Mouse (Mus musculus) CH12.LX (cell line): ENCODE measurements around the gene Slc27a1. TPM values are rescaled to one million over a fixed set of nuclear protein-coding genes. Genes with fewer than 3 reads are reported as not detected.

Source experiments
- DNase-seq: peaks from one replicate; pipeline ENCODE4 v3.0.0-alpha.2; 2013; ENCODE audit errors: extremely low read depth
- H3K27ac ChIP-seq: 2 replicates; pipeline ENCODE4 v1.5.1; 2012; ENCODE audit warnings: low read depth, mild to moderate bottlenecking, control low read depth, moderate library complexity; ENCODE audit not compliant: insufficient read depth
- H3K27me3 ChIP-seq: replicated peaks from 2 replicates; pipeline ENCODE3; 2012; ENCODE audit warnings: inconsistent platforms
- H3K36me3 ChIP-seq, 2 experiments: replicated peaks in 1 of 2; 2 replicates each; pipeline versions ENCODE3 to v1.6.1; 2012; ENCODE audit warnings: inconsistent platforms in 1 of 2, low read length in 1 of 2, mild to moderate bottlenecking in 1 of 2, mixed read lengths in 1 of 2, moderate library complexity in 1 of 2; ENCODE audit not compliant: control insufficient read depth in 1 of 2, insufficient read depth in 1 of 2
- H3K4me1 ChIP-seq, 2 experiments: 2 replicates each; pipeline ENCODE4 v1.6.1; 2012; ENCODE audit warnings: inconsistent platforms in 1 of 2, moderate library complexity in 1 of 2; ENCODE audit not compliant: insufficient read depth in 2 of 2, control insufficient read depth in 1 of 2
- H3K4me2 ChIP-seq: 2 replicates; pipeline ENCODE4 v1.6.1; 2012; ENCODE audit warnings: low read depth, mild to moderate bottlenecking, control low read depth; ENCODE audit not compliant: poor library complexity, insufficient read depth, severe bottlenecking
- H3K4me3 ChIP-seq, 3 experiments: fragments of 150-350 bp in 1 of 3; sonication (generic) in 1 of 3; replicated peaks in 1 of 3; 2 replicates each; pipeline versions ENCODE3 to v1.5.1; 2011 to 2012; ENCODE audit warnings: low read depth in 2 of 3, low read length in 2 of 3, mild to moderate bottlenecking in 2 of 3, moderate library complexity in 2 of 3, control low read depth in 1 of 3, improper control_type of control experiment in 1 of 3, inconsistent platforms in 1 of 3, mixed read lengths in 1 of 3; ENCODE audit not compliant: poor library complexity in 1 of 3
- H3K79me2 ChIP-seq: replicated peaks from 2 replicates; pipeline ENCODE4 v1.6.1; 2012; ENCODE audit warnings: mild to moderate bottlenecking, moderate library complexity; ENCODE audit not compliant: control insufficient read depth, poor library complexity, insufficient read depth, severe bottlenecking; ENCODE audit errors: extremely low read depth
- H3K9ac ChIP-seq: 2 replicates; pipeline ENCODE4 v1.6.1; 2012; ENCODE audit warnings: low read depth, mild to moderate bottlenecking, control low read depth, moderate library complexity; ENCODE audit not compliant: insufficient read depth
- H3K9me3 ChIP-seq: replicated peaks from 2 replicates; pipeline ENCODE3; 2012; ENCODE audit warnings: low read length, inconsistent platforms, mixed read lengths
- BHLHE40 ChIP-seq: IDR thresholded peaks from 2 replicates; pipeline ENCODE4 v1.6.1; 2011; ENCODE audit warnings: mild to moderate bottlenecking, low read depth, low read length, improper control_type of control experiment
- CHD2 ChIP-seq: IDR thresholded peaks from 2 replicates; pipeline ENCODE4 v1.6.1; 2011; ENCODE audit warnings: low read length, improper control_type of control experiment
- E2F4 ChIP-seq: IDR thresholded peaks from 2 replicates; pipeline ENCODE4 v1.6.1; 2011; ENCODE audit warnings: low read depth, low read length, improper control_type of control experiment; ENCODE audit not compliant: insufficient replicate concordance
- ETS1 ChIP-seq: conservative IDR thresholded peaks from 2 replicates; pipeline ENCODE4 v1.6.1; 2012; ENCODE audit warnings: low read depth, mild to moderate bottlenecking, inconsistent platforms, low read length, improper control_type of control experiment, moderate library complexity
- HCFC1 ChIP-seq: IDR thresholded peaks from 2 replicates; pipeline ENCODE4 v1.6.1; 2012; ENCODE audit warnings: low read depth, mild to moderate bottlenecking, inconsistent platforms, low read length, improper control_type of control experiment
- IRF4 ChIP-seq: IDR thresholded peaks from 2 replicates; pipeline ENCODE4 v1.6.1; 2014; ENCODE audit warnings: low read depth, mild to moderate bottlenecking, inconsistent platforms, low read length, improper control_type of control experiment
- JUND ChIP-seq: conservative IDR thresholded peaks from 2 replicates; pipeline ENCODE4 v1.6.1; 2011; ENCODE audit warnings: low read depth, low read length, improper control_type of control experiment
- MAFK ChIP-seq: IDR thresholded peaks from 2 replicates; pipeline ENCODE4 v1.6.1; 2011; ENCODE audit warnings: low read length, improper control_type of control experiment; ENCODE audit not compliant: insufficient replicate concordance
- MAZ ChIP-seq: IDR thresholded peaks from 2 replicates; pipeline ENCODE4 v1.6.1; 2012; ENCODE audit warnings: low read depth, mild to moderate bottlenecking, inconsistent platforms, low read length, improper control_type of control experiment, moderate library complexity
- MEF2A ChIP-seq: IDR thresholded peaks from 2 replicates; pipeline ENCODE4 v1.6.1; 2014; ENCODE audit warnings: low read depth, mild to moderate bottlenecking, inconsistent platforms, low read length, improper control_type of control experiment, borderline replicate concordance
- MXI1 ChIP-seq: IDR thresholded peaks from 2 replicates; pipeline ENCODE4 v1.6.1; 2011; ENCODE audit warnings: mild to moderate bottlenecking, low read depth, low read length, improper control_type of control experiment
- POLR2A ChIP-seq: IDR thresholded peaks from 2 replicates; pipeline ENCODE4 v1.6.1; 2011; ENCODE audit warnings: low read depth, mild to moderate bottlenecking, improper control_type of control experiment, low read length
- RAD21 ChIP-seq: IDR thresholded peaks from 2 replicates; pipeline ENCODE4 v1.6.1; 2011; ENCODE audit warnings: low read depth, mild to moderate bottlenecking, low read length, improper control_type of control experiment, moderate library complexity
- SIN3A ChIP-seq: IDR thresholded peaks from 2 replicates; pipeline ENCODE4 v1.6.1; 2012; ENCODE audit warnings: low read length, improper control_type of control experiment, inconsistent platforms
- SMC3 ChIP-seq: IDR thresholded peaks from 2 replicates; pipeline ENCODE4 v1.6.1; 2011; ENCODE audit warnings: low read depth, low read length, improper control_type of control experiment
- TBP ChIP-seq: conservative IDR thresholded peaks from 2 replicates; pipeline ENCODE4 v1.6.1; 2011; ENCODE audit warnings: low read depth, low read length, improper control_type of control experiment
- TCF12 ChIP-seq: IDR thresholded peaks from 2 replicates; pipeline ENCODE4 v1.6.1; 2014; ENCODE audit warnings: low read depth, mild to moderate bottlenecking, inconsistent platforms, low read length, improper control_type of control experiment
- UBTF ChIP-seq: IDR thresholded peaks from 2 replicates; pipeline ENCODE4 v1.6.1; 2012; ENCODE audit warnings: low read depth, mild to moderate bottlenecking, inconsistent platforms, low read length, improper control_type of control experiment, moderate library complexity
- USF1 ChIP-seq: IDR thresholded peaks from 2 replicates; pipeline ENCODE4 v1.6.1; 2014; ENCODE audit warnings: low read depth, mild to moderate bottlenecking, inconsistent platforms, low read length, improper control_type of control experiment
- ZC3H11A ChIP-seq: IDR thresholded peaks from 2 replicates; pipeline ENCODE4 v1.6.1; 2012; ENCODE audit warnings: low read depth, mild to moderate bottlenecking, inconsistent platforms, low read length, improper control_type of control experiment
- dilution Hi-C: fragments of 300-500 bp; cut with MboI; formaldehyde crosslinking; loops from 2 replicates; pipeline ENCODE4 v1.14.3; 2020; ENCODE audit warnings: low sequenced_read_pairs; ENCODE audit not compliant: extremely low pct_unique_long_range_greater_than_20kb, extremely low pct_ligation_motif_present
- in situ Hi-C: fragments of 300-500 bp; cut with MboI; formaldehyde crosslinking; loops from 3 replicates; pipeline ENCODE4 v1.14.3; 2019; ENCODE audit warnings: low sequenced_read_pairs, low pct_ligation_motif_present, low pct_unique_long_range_greater_than_20kb, mixed read lengths
- polyA plus RNA-seq: library from polyadenylated mRNA; unstranded; fragments of >175 nt; gene quantifications from 2 replicates; pipeline ENCODE4 v1.2.1, GENCODE M21; 2012; ENCODE audit warnings: low read depth; ENCODE audit not compliant: insufficient read length
- total RNA-seq, 2 experiments: library from RNA; depleted of rRNA; stranded (reverse); fragments of 300-350 nt in 1 of 2; fragments of >200 nt in 1 of 2; gene quantifications; 2 replicates each; pipeline ENCODE4 v1.2.3; 2012 to 2014

Gene Slc27a1
- total and polyA plus RNA-seq, 3 experiments = 1.8 to 4.0 (median 2.4) TPM

GRCm38 (mm10) chr8:71526272-71526671 lies 42.4 kb upstream of the Slc27a1 start:
- no peak for DNase-seq
- H3K4me3 ChIP-seq = no peak overlapping the region
- TF ChIP-seq TBP (no peak), UBTF (no peak), RAD21 (no peak), POLR2A (no peak), IRF4 (no peak), ZC3H11A (no peak), HCFC1 (no peak), E2F4 (no peak), SIN3A (no peak)
- H3K9ac ChIP-seq = no peak overlapping the region
- no peak overlapping the region for H3K27ac ChIP-seq
- H3K79me2 ChIP-seq = no peaks in the 10 kb centered on the region
- no peak overlapping the region for H3K4me2 ChIP-seq
- no peaks in the 10 kb centered on the region for H3K9me3 ChIP-seq
- no peaks in the 10 kb centered on the region for H3K27me3 ChIP-seq
- H3K4me1 ChIP-seq = peaks cover 24 to 49% of the 10 kb centered on the region in 2 experiments
- dilution Hi-C loops = no loop called here
- in situ Hi-C loops = no loop called here
- H3K36me3 ChIP-seq = no peaks in the 10 kb centered on the region

GRCm38 (mm10) chr8:71527162-71527870 lies 41.4 kb upstream of the Slc27a1 start:
- H3K9me3 ChIP-seq = no peaks in the 10 kb centered on the region
- H3K36me3 ChIP-seq = no peaks in the 10 kb centered on the region
- in situ Hi-C loops (no loop called here), dilution Hi-C loops (no loop called here)
- peak overlapping the region; percentile 26; the same call in 1 of the 2 replicates for H3K4me2 ChIP-seq
- no peaks in the 10 kb centered on the region for H3K79me2 ChIP-seq
- peak; percentile 64; the same call in 1 of the 2 replicates for TF ChIP-seq CHD2
- peak; percentile 72 for TF ChIP-seq ETS1
- TF ChIP-seq USF1 = peak; percentile 10; the same call in 1 of the 2 replicates
- TF ChIP-seq SMC3 = no peak
- peak; percentile 70 for TF ChIP-seq MEF2A
- peak; percentile 64 for TF ChIP-seq BHLHE40
- no peak for TF ChIP-seq MAZ
- TF ChIP-seq IRF4 = peak; percentile 46; the same call in 1 of the 2 replicates
- TF ChIP-seq JUND = peak; percentile 32; the same call in 1 of the 2 replicates
- 0 out of 2 replicates have a peak, but pooled peaks have one; percentile 17 for TF ChIP-seq TCF12
- TF ChIP-seq MAFK = 0 out of 2 replicates have a peak, but pooled peaks have one; percentile 16
- TF ChIP-seq MXI1 = no peak
- no peak overlapping the region for H3K4me3 ChIP-seq
- H3K9ac ChIP-seq = peak overlapping the region; percentile 41; the same call in 1 of the 2 replicates
- no peaks in the 10 kb centered on the region for H3K27me3 ChIP-seq
- DNase-seq = peak; percentile 37
- H3K27ac ChIP-seq = peak overlapping the region; percentile 40; the same call in 1 of the 2 replicates
- H3K4me1 ChIP-seq = peaks cover 27 to 48% of the 10 kb centered on the region in 2 experiments
